12 mouse cellular contexts compared by ENCODE assay signal in genomic region chr7:34398831-34399230, GRCm38 (mm10). TPM values are rescaled to one million over a fixed set of nuclear protein-coding genes. Genes with fewer than 3 reads are reported as not detected.
A peak's percentile ranks its signal among the peaks of the same experiment; 100 is the strongest.
DNase-seq lines count a peak whose midpoint lies in the region; ATAC-seq and TF ChIP-seq lines count a peak whose summit lies in the region.
"Had no signal": no experiment of that assay in that cellular context is flagged by ENCODE, and none has a peak within 500 bp of the region (broad histone marks: within the 10 kb centered on the region; RNA-seq: fewer than 3 reads in every experiment).

No protein-coding gene starts in this region.

- H3K79me2 ChIP-seq in CH12.LX (replicated peaks; ENCODE audit: control insufficient read depth, extremely low read depth, insufficient read depth, poor library complexity, severe bottlenecking) = no peaks in the 10 kb centered on the region

- no peak overlapping the region for H3K9ac ChIP-seq in kidney, postnatal 0 days (ENCODE audit: low read depth, low read length)
- no peak overlapping the region for H3K9ac ChIP-seq in CH12.LX (ENCODE audit: insufficient read depth, low read depth)
- H3K9ac ChIP-seq: embryonic facial prominence, embryonic 15.5 days had no signal

- no peaks in the 10 kb centered on the region for H3K9me3 ChIP-seq in kidney, postnatal 0 days (replicated peaks; ENCODE audit: low read length)
- no peaks in the 10 kb centered on the region for H3K9me3 ChIP-seq in CH12.LX (replicated peaks; ENCODE audit: low read length)
- H3K9me3 ChIP-seq: embryonic facial prominence, embryonic 15.5 days had no signal

- no peaks in the 10 kb centered on the region for H3K4me1 ChIP-seq in kidney, postnatal 0 days (replicated peaks; ENCODE audit: insufficient read depth, low read length)
- peaks cover 3 to 6% of the 10 kb centered on the region in 2 experiments; a peak in 3 of 4 replicates for H3K4me1 ChIP-seq in CH12.LX (ENCODE audit: control insufficient read depth in 1 of 2, insufficient read depth in 2 of 2)
- no peaks in the 10 kb centered on the region for H3K4me1 ChIP-seq in cerebellum, adult 2 months (ENCODE audit: control insufficient read depth, insufficient read depth, low read length)
- H3K4me1 ChIP-seq: embryonic facial prominence, embryonic 15.5 days had no signal

- peak; percentile 31; the same call in 1 of the 2 replicates for TF ChIP-seq CTCF in kidney, postnatal 0 days (IDR thresholded peaks at IDR 0.05; ENCODE audit: low read depth)
- TF ChIP-seq CTCF in CH12.LX (conservative IDR thresholded peaks at IDR 0.05 in 1 of 2, IDR thresholded peaks at IDR 0.05 in 1 of 2; ENCODE audit: low read depth in 2 of 2, low read length in 2 of 2) = peak in 1 of 2 experiments; percentile 67; a peak in 2 of 4 replicates
- no peak for TF ChIP-seq CTCF in cerebellum, adult 2 months (IDR thresholded peaks at IDR 0.05; ENCODE audit: borderline replicate concordance, insufficient read depth, low read depth, low read length)

- H3K4me2 ChIP-seq in kidney, postnatal 0 days (ENCODE audit: low read length) = no peak overlapping the region
- H3K4me2 ChIP-seq in CH12.LX (ENCODE audit: insufficient read depth, low read depth, poor library complexity, severe bottlenecking) = no peak overlapping the region
- H3K4me2 ChIP-seq: embryonic facial prominence, embryonic 15.5 days had no signal

- in situ Hi-C loops in CH12.LX (cut with MboI; ENCODE audit: low pct_ligation_motif_present, low pct_unique_long_range_greater_than_20kb, low sequenced_read_pairs) = no loop called here

- dilution Hi-C loops in CH12.LX (cut with MboI; ENCODE audit: extremely low pct_ligation_motif_present, extremely low pct_unique_long_range_greater_than_20kb, low sequenced_read_pairs) = no loop called here

- TF ChIP-seq RAD21 in CH12.LX (IDR thresholded peaks at IDR 0.05; ENCODE audit: low read depth, low read length) = peak; percentile 65

- no peak for DNase-seq in kidney, postnatal 0 days (ENCODE audit: low spot score)
- no peak for DNase-seq in kidney, adult 18-20 months
- DNase-seq in 416B (ENCODE audit: low read depth) (peak; percentile 89), CH12.LX (ENCODE audit: extremely low read depth) (peak; percentile 35)
- no peak for DNase-seq in cerebellum, adult 2 months
- DNase-seq in B cell, adult 2 months = no peak
- no peak for DNase-seq in left cerebral cortex, adult 18-20 months (ENCODE audit: low spot score in 2 of 2)
- DNase-seq: cerebellum, postnatal 25 days; heart, postnatal 14 days had no signal

- no peaks in the 10 kb centered on the region for H3K27me3 ChIP-seq in kidney, postnatal 0 days (ENCODE audit: insufficient read depth, low read length)
- no peaks in the 10 kb centered on the region for H3K27me3 ChIP-seq in CH12.LX (replicated peaks)
- H3K27me3 ChIP-seq in cerebellum, adult 2 months (ENCODE audit: control insufficient read depth, insufficient read depth, low read length) = no peaks in the 10 kb centered on the region
- H3K27me3 ChIP-seq: embryonic facial prominence, embryonic 15.5 days had no signal

- H3K27ac ChIP-seq in kidney, postnatal 0 days = no peak overlapping the region
- no peak overlapping the region for H3K27ac ChIP-seq in CH12.LX (ENCODE audit: insufficient read depth, low read depth)
- H3K27ac ChIP-seq in cerebellum, adult 2 months (ENCODE audit: insufficient read depth, low read length) = no peak overlapping the region
- H3K27ac ChIP-seq: embryonic facial prominence, embryonic 15.5 days had no signal

- no peaks in the 10 kb centered on the region for H3K36me3 ChIP-seq in kidney, postnatal 0 days (ENCODE audit: insufficient read depth, low read length)
- peaks cover 0 to 1% of the 10 kb centered on the region in 2 experiments for H3K36me3 ChIP-seq in CH12.LX (replicated peaks in 1 of 2; ENCODE audit: control insufficient read depth in 1 of 2, insufficient read depth in 1 of 2, low read length in 1 of 2)
- H3K36me3 ChIP-seq: embryonic facial prominence, embryonic 15.5 days had no signal

- WGBS in kidney, postnatal 0 days = 72% methylated on average over 5 of the region's 5 CpGs
- 71% methylated on average over 5 of the region's 5 CpGs for WGBS in cerebellum, adult 2 months

- TF ChIP-seq EP300 in CH12.LX (IDR thresholded peaks at IDR 0.05; ENCODE audit: low read length) = no peak

- ATAC-seq in kidney, postnatal 0 days (replicated peaks; ENCODE audit: low FRiP score, low read depth) = no peak
- peak; percentile 74; the same call in 1 of the 2 replicates for ATAC-seq in common myeloid progenitor, adult 5-6 weeks (replicated peaks; ENCODE audit: low read depth, poor library complexity, severe bottlenecking)
- ATAC-seq: intestine, embryonic 16.5 days had no signal

- no peak for TF ChIP-seq POLR2A in CH12.LX (IDR thresholded peaks at IDR 0.05; ENCODE audit: low read depth, low read length)
- TF ChIP-seq POLR2A in cerebellum, adult 2 months (IDR thresholded peaks at IDR 0.05; ENCODE audit: borderline replicate concordance, insufficient read depth, low read length) = no peak

- no peak overlapping the region for H3K4me3 ChIP-seq in kidney, postnatal 0 days (replicated peaks; ENCODE audit: low read depth, low read length)
- no peak overlapping the region for H3K4me3 ChIP-seq in CH12.LX (replicated peaks in 1 of 3; ENCODE audit: low read depth in 2 of 3, low read length in 2 of 3, poor library complexity in 1 of 3)
- no peak overlapping the region for H3K4me3 ChIP-seq in cerebellum, adult 2 months (replicated peaks; ENCODE audit: insufficient read depth, low read depth, low read length)
- H3K4me3 ChIP-seq: embryonic facial prominence, embryonic 15.5 days had no signal

TF ChIP-seq in CH12.LX, 34 proteins besides CTCF, POLR2A, EP300 and RAD21:
- peak; percentile 33 for TF ChIP-seq SMC3 (IDR thresholded peaks at IDR 0.05; ENCODE audit: low read depth, low read length)
- no peak for TF ChIP-seq POLR2AphosphoS2 (IDR thresholded peaks at IDR 0.05; ENCODE audit: low read depth, low read length)
- no peak for TF ChIP-seq PAX5 (IDR thresholded peaks at IDR 0.05; ENCODE audit: low read length)
- TF ChIP-seq MAFK (IDR thresholded peaks at IDR 0.05; ENCODE audit: insufficient replicate concordance, low read length) = peak; percentile 56; the same call in 1 of the 2 replicates

RNA-seq across cellular contexts. Expression of gene Lsm14a, which starts 5.7 kb away (rescaled TPM):
- polyA plus RNA-seq in kidney, postnatal 0 days (2015; fragmentation: Nextera tagmentation; extraction: Ambion mirVana) = 78.7 and 82.0 TPM in 2 replicates
- total RNA-seq in CH12.LX (2012; rRNA removed) (45.2 and 53.7 TPM in 2 replicates), CH12.LX (2014; rRNA removed) (80.7 and 90.0 TPM in 2 replicates)
- 193 and 203 TPM in 2 replicates for polyA plus RNA-seq in CH12.LX (2012; ENCODE audit: insufficient read length, low read depth)
- 64.2 and 105 TPM in 2 replicates for total RNA-seq in common myeloid progenitor, adult 5-6 weeks (2017)
- polyA plus RNA-seq in cerebellum, adult 2 months (2012; rRNA removed) = 66.5 and 76.7 TPM in 2 replicates
- total RNA-seq in left cerebral cortex, adult 18-20 months (2021) = 10 to 100 TPM; 82.1 to 94.8 TPM

Comparison
In these comparisons a context has a peak if more than half of its experiments do, and no peak if none do; other contexts are left out.
1. DNase-seq: peak in 416B (single experiment) and CH12.LX (single experiment); none in kidney, postnatal 0 days (single experiment), kidney, adult 18-20 months (single experiment), cerebellum, adult 2 months (0 of 2), B cell, adult 2 months (0 of 2) and left cerebral cortex, adult 18-20 months (0 of 2).